Mouse (Mus musculus) adrenal gland, adult 8-10 months (tissue): Measurements from ENCODE around the gene Fndc8. TPM values are rescaled to one million over a fixed set of nuclear protein-coding genes. Genes with fewer than 3 reads are reported as not detected.

Experiments used
- DNase-seq: peaks from one replicate; pipeline ENCODE4 v3.0.0; 2022
- total RNA-seq, 4 experiments: library from RNA; stranded (reverse); gene quantifications; 2 replicates each; pipeline ENCODE4 v1.2.4; 2022

Fndc8 gene
- total RNA-seq: under 1 TPM in 3 of 4 experiments, not detected in 1; 0.14 to 0.43 (median 0.35) TPM

DNA sequence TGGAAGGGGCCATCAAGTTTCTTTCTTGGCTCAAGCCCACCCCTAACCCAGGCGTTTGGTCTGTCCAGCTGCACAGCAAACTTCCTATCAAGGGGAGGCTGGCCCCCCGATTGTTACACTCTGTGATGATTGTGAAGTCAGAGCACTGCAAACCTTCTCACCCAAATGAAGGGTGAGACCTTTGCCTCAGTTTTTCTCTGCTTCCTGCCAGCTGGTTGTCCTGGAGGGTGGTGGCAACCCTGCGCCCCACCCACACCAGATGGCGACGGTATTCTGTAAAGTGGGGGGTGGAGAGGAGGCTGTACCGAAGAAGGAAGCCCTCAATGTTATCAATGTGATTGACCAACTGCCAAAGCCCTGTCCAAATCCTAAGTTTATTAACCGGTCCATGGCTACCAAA is at the start of gene Fndc8:
Gene Fndc8 (plus strand): TSS at position 189 of the 400 bp plus-strand sequence.
- DNase-seq: no peak

DNA sequence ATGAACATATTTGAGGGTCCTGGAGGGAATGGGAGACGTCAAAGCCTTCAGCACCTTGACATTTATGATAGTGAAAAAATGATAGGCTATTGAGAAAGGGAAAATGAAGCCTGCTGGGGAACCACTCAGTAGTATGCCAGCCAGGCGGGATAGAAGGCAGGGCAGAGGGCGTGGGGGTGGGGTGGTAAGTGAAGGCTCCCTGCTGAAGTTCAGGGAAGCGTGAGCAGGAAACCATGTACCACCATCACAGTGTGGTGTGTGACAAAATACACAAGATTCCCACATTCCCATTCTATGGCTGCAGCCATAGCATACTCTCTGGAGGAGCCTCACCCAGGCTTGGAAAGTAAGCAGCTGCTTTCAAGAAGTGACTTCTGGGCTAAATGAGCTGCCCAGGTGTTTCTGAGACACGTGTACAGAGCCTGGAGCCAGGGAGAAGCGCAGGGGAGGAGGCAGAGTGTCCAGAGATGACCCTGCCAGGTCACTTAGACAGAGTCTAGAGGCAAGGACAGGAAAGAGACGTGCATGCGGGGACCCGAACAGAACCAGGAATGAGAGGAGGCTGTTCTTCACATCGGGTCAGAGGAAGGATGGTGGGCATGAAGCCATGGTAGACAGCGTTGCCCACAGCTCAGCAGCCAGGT is 47.0 kb upstream of the Fndc8 start:
- no peak for DNase-seq

DNA sequence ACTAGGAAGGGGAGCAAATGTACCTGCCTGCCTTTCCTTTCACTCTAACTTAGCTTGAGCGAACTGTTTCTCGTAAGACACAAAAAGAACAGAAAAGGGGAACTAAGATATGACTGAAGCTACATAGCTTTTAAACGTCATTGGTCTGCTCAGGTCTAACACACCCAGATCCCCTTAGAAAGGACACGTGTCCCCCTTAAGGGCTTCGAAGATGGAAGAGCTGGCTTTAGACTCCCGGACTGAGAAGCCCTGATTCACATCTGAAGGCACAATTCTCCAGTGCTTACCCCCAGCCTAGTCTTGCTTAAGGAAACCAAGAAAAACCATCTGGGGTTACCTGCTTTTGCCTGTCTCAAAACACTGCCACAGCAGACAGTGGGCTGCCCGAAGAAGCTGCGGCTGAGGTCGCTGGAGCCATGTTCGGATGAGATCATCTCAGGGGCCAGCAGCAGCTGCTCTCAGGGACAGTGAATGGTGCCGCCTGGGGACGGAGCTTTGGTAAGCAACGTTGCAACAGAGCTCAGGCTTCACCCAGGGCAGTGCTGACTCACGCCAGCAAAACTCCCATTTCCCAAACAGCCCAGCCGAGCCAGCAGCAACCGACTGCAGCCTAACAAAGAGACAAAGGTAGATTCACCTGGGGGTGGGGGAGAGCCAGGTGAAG is 46.4 kb upstream of the Fndc8 start:
- peak; percentile 85 for DNase-seq

DNA sequence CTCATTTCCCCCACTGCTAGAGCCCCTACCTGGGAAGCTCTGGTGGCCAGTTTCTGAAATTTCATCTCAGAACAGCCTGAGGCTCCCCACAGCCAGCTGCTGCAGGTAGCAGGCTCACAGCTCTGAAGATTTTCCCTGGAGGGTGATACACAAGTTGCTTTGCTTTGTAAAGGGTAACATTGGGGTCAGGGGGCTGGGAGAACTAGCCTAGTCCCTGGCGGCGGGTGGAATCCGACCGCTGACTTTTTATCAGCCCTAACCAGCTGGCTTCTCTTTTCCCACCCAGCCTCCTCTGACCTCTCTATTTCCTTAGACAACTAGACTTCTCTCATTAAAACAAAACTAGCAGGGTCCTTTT is 45.9 kb upstream of the Fndc8 start:
- no peak for DNase-seq

DNA sequence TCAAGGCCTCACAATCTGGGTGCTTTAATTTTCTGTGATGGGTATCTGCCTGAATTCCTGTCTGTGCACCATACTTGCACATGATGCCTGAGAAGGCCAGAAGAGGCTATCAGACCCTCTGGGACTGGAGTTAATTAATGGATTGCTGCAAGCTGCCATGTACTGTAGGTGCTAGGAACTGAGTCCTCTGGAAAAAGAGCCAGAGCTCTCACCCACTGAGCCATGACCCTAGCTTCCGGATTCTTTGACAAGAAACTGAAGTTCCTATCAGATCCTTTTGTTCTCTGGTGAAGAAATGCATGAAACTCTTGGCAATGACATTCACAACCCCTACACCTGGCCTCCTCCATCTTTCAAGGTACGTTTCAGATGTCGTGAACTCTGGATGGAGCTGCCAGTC is 45.0 kb upstream of the Fndc8 start:
- no peak for DNase-seq

DNA sequence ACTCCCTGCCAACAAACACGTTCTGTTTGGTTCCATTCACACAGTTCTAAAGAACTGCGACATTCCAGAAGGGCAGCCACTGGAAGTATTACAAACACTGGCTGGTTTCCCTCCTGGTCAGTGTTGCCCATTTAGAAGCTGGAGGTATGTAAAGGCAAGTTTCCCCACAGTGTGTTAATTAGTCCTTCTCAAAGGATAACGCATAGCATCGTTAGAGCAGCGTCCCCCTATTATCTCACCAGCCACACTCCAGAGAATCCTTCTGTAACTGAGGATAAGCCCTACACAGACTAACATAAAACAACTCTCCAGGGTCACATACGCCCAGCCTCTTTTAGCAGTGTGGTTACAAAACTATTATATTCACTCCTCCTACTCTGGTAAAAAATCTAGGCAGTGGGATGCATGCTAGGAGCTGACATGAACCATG is 44.3 kb upstream of the Fndc8 start:
- no peak for DNase-seq

DNA sequence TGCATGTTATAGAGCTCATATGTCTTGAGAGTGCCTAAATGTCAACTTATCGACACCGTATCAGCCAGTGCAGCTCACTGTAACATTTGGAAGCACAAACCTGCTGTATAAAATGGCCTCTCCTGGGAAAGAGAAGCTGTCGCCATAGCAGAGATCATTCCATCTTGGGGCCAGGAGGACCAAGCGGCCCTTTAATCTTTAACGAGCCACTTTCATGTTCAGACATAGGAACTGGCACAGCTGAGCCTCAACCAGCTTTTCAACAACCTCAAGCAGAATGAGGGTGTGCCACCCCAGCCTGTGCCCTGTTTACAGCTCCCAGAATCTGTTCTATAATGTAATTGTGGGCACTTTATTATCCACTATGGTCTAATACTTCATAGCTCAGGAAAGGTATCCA is 41.7 kb upstream of the Fndc8 start:
- no peak for DNase-seq

DNA sequence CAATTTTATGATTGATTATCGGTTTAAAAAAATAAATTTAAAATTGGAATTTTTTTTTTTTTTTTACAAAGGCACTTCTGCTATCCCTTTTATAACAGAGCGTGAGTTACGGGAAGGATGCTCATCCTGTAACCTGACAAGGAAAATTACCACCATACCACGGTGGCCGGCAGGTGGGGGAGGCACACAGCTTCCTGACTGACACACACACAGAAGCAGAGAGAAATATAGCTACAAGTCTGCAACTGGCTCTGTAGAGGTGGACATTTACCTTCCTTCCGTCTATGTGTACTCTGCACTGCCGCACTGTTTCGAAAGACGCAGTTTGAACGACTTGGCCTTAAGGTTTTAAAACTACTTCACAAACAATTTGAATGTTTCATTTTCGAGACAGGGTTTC is 39.8 kb upstream of the Fndc8 start:
- no peak for DNase-seq

DNA sequence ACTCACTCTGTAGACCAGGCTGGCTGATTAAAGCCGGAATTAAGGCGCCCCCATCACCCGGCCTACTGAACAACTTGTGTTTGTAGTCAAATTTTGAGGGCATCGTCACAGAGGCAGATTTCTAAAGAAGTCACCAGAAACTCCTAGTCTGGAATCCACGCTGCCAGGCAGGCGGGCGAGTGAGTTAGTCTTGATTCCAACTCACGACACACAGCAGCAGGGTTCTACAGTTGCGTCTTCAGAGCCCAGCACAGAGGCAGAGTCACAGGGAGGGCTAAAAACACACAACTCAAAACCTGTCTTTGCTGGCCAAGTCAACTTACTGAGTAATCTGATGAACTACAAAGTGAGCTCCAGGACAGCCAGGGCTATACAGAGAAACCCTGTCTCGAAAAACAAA is 39.4 kb upstream of the Fndc8 start:
- no peak for DNase-seq

DNA sequence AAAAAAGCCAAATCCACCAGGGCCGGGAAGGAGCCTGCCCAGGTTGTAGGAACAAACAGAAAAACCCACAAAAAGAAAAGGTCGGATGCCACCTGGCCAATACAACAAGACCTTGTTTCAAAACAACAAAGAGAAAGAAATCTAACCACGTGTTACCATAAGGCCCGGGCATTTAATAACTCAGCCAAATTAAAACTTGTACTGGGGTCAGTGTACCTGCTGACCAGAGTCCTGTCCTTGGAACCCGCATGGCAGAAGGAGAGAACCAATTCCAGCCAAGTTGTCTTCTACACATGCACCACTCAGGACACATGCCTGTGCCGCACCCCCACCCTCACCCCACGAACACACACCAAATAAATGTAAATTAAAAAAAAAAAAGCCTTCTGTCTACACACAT is 39.0 kb upstream of the Fndc8 start:
- DNase-seq: no peak

DNA sequence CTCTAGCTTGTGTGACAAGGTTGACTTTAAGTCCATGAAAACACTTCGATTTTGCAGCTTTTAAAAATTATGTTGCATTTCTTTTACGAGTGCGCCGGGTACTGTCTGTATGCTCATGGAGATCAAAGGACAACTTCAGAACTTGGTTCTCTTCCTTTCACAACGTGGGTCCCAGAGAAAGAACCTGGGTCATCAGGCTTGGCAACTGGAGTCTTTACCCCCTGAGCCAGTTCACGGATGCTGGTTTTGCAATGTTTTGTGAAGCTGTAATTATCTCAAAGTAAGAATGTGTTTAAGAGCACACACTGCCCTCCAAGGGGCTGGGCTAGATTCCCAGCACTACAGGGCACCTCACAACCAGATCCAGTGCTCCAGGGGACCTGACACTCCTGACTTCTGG is 37.8 kb upstream of the Fndc8 start:
- DNase-seq: no peak

DNA sequence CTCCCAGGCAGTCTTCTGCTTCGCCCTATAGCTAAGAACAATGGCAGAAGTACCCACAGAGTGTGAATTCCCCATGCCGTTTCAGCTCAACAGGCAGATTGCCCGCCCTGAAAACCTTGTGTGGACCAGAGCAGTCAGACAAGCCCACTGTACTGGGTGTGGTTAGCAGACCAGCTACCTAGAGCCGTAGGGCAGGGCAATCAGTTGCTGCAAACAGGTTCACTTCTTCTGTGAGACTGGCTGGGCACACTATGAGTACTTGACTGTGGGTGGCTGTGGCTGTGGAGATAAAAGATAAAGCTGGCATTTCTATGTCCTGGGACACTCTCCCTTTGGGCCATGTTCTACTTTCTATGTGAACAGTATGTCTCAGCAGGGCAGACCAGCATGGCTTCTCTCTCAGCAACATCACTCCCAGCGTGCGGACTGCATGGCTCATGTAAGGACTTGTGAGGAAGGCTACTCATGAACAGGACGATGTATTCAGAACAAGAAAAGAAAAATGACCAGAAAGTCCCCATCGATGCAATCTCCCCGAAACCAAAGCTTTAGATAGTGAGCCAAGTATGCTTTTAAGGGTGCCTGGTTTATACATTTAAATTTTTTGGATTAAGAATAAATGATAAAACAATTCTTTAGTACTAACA is 36.5 kb upstream of the Fndc8 start:
- DNase-seq: no peak

DNA sequence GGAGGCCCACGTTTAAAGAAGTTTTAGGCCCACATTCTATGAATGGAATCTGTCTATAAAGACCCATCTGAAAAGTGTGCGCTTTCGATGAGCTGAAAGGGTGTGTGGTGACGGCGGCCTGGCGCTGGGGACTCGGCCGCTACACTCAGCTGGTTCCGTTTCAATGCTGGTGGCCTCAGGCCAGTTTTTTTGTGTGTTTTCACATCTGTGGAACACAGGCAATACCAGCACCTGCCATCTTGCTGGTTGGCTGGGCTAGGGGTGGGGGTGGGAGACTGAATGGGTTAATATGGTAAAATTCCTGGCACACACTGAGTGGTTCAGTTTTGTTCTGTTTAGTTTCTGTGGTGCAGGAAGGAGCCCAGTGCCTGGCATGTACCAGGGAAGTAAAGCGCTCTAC is 35.9 kb upstream of the Fndc8 start:
- no peak for DNase-seq

DNA sequence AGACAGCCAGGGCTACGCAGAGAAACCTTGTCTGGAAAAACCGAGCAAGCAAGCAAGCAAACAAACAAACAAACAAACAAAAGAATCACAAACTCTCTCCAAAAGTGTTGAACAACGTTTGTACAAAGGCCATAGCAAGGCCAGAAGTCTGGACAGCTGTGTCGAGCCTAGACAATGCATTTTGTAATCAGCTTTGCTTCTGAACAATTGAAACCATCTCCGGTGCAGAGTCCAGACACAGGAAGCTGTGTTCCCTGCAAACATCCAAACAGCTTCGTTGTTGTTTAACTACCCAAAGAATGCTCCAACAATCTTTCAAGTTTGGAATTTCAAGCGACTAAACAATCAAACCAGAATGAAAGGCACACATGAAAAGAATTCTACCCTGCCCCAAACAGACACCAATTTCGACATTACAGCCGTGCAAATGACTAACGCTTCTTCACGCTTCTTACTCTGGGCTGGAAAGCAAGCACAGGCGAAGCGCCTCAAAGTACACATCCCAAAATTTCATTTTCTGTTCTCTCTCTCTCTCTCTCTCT is 34.5 kb upstream of the Fndc8 start:
- DNase-seq: no peak

DNA sequence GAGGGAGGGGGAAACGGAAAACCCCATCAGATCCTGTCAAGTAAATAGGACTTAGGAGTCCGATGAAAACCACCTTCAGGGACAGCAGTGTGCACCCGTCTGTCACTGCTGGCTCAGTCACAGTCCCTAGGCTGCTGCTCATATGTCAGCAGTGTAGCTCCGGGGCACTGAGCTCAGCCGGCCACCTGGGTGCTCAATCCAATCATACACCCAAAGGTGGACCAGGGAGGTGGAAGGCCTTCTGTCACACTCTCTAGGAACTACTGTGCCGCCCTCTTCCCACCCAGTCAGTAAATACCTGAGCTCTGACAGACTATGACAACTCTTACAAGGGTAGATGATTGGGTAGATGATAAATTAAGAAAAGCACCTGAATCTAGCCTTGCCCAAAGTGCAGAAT is 31.2 kb upstream of the Fndc8 start:
- no peak for DNase-seq

DNA sequence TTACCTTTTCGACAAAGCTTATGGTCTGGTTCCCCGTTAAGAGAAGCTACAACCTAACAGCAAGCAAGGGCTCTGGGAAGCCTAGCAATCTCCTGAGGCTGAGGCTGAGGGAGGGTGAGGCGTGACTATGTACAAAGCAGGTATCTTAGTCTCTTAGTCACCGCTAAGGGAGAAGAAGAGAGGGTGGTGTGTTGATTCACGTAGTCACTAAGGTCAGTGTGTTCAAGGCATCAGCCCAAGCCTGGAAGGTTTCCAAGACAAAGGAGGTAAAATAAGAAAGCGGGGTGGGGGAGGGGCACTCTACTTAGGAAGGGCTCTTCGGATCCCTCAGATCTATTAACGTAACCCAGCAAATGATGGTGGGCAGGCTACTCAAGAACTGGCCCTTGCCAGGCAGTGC is 30.4 kb upstream of the Fndc8 start:
- no peak for DNase-seq

DNA sequence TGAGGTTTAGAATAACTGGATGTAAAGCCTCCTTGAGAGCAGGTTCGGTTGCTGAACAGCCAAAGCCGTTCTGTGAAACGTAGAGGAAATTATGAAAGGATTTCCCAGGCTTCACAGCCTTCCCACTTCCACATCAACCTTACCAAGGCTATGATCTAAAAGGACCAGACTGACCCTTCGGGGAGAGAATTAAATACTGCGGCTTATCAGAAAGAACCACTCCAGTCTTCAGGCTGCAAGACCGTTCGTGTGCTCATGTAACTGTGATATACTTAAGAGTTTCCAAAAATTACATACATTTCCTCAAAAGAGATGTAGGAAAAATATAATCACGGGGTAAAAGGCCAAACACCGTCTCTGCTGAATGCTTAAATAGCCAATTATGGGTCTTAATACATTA is 29.3 kb upstream of the Fndc8 start:
- no peak for DNase-seq

DNA sequence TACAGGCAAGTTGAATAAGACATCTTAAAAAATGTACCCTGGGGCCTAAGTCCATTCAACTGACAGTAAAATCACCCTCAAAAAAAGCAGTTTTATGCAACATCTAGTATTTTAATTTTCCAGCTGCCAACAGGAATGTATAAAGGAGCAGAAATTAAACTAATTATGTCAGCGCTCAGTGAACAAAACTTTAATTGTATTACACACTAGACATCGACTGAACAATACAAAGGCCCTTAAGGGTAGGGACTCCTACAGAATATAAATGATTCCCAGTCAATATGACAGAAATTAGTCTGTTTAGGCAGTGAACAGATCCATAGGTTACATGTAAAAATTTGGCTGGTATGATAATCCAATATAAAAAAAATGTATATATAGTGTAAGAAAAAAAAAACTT is 28.9 kb upstream of the Fndc8 start:
- no peak for DNase-seq

DNA sequence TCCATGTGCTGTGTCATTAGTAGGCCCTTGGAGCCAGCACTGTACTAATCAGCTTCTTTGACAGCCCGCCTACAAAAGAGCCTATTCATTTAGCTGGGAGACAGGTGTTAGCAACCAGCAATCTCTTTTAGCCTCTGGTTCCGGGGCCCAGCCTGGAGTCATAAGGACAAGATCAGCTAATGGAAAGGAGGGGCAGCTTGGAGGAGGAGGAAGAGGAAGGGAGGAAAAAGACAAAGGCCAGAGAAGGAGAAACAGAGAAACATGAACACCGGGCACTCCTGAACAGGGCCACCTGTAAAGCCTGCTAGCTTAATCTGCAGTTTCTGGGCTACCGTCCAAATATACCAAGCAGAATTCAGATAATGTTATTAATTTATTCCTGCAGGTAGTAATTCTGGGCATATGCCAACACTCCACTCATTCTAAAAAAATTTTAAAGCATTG is 28.4 kb upstream of the Fndc8 start:
- no peak for DNase-seq

DNA sequence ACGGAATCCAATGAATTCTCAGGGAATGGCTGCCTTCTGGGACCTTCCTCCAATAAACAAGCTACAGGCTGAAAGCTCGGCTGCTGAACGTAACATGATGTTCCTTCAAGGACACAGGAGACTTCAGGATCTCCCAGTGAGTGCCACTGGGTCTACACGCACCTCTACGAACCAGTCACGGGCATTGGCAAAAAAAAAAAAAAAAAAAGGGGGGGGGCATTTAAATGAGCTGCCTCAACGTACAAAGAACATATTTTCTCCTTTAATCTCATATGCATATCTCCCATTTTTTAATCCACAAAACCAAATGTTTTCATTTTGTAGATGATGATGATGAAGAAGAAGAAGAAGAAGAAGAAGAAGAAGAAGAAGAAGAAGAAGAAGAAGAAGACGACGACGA is 26.0 kb upstream of the Fndc8 start:
- no peak for DNase-seq

DNA sequence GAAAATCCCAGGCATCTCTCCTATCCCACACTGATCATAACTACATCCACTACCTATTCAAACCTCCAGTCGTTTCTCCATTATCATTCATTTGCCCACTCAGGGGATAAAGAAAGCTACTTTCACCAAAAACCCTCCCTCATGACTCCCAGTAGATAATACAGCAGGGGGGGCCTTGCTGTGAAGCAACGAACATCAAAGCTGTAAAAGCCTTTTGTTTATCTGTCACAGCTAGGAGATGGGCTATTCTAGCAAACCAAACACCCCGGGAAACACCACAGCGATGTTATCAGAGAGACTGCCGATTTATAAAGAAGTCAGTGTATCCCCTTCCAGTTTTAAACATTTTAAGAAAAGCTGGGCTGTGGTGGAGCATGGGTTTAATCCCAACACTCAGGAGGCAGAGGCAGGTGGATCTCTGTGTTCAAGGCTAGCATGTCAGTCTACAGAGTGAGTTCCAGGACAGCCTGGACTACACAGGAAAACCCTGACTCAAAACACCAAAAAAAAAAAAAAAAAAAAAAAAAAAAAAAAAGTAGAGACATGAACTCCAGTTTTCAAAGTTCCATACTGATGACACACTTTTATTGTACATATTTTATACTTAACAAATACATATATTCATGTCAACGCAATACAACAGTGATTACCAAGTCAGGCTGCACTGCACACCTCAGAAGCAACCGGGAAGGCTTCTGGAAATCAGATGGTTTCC is 24.9 kb upstream of the Fndc8 start:
- DNase-seq: no peak

DNA sequence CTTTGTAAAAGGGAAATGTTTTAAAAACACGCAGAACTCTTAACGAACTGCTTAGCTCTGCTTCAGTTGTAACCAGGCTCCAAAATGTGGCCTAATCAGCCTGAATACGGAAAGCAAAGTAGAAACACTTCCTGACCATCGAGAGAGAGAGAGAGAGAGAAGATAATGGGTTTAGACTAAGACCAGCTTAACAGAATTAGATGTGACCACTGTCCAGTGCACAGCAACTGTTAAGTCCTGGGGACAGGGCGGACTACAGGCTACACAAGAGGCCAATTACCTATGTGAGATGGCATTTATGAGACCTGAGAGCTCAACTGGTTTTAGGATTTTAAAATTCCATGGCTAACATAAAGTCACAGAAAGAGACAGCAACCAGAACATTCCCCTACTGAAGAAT is 24.0 kb upstream of the Fndc8 start:
- DNase-seq: no peak

DNA sequence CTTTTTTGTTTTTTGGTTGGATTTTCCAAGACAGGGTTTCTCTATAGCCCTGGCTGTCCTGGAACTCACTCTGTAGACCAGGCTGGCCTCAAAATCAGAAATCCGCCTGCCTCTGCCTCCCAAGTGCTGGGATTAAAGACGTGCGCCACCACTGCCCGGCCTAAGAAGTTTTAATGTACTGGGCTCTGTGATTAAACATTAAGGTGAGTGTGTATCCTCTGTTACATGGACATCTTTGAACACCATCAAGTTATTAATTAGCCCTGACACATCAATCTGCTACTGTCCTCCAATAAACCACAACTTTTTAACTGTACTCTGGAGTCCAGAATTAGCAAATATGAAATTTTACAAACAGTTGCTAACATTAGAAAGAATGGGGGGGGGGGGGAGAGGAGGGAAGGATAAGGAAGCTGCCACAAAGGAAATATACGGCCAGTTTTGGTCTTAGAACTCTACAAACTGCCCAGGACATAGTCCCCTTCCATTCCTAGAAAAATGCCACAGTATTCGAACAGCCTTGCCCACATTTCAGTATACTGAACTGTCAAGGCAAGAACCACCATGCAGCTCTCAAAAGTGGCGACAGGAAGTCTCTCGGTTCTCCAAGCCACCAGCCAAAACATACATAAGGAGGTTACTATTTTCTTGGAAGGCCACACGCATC is 22.3 kb upstream of the Fndc8 start:
- no peak for DNase-seq
